Mouse (Mus musculus): ENCODE data around the gene Pprc1. TPM values are rescaled to one million over a fixed set of nuclear protein-coding genes. Genes with fewer than 3 reads are reported as not detected.

The Pprc1 gene
- polyA plus RNA-seq, 1 experiment from 2014 or later, result 55.2 TPM

Other genes starting within 250 kb of the Pprc1 start
- 0.28 and 0.67 TPM in 2 replicates for gene Kcnip2, start 228.8 kb upstream of the Pprc1 start, polyA plus RNA-seq (2014; fragmentation: Nextera tagmentation; extraction: Ambion mirVana)
- 15.0 and 16.3 TPM in 2 replicates for gene Armh3, start 46.4 kb upstream of the Pprc1 start, polyA plus RNA-seq (2014; fragmentation: Nextera tagmentation; extraction: Ambion mirVana)
- 2.7 and 3.1 TPM in 2 replicates for gene Hps6, start 41.4 kb upstream of the Pprc1 start, polyA plus RNA-seq (2014; fragmentation: Nextera tagmentation; extraction: Ambion mirVana)
- gene Ldb1, start 328 bp downstream of the Pprc1 start, polyA plus RNA-seq (2014; fragmentation: Nextera tagmentation; extraction: Ambion mirVana), result 93.1 and 97.6 TPM in 2 replicates
- gene Nolc1, start 31.0 kb downstream of the Pprc1 start, polyA plus RNA-seq (2014; fragmentation: Nextera tagmentation; extraction: Ambion mirVana), result 133 and 149 TPM in 2 replicates
- gene Elovl3, start 87.0 kb downstream of the Pprc1 start, polyA plus RNA-seq (2014; fragmentation: Nextera tagmentation; extraction: Ambion mirVana), result 0.23 and 0.30 TPM in 2 replicates
- 3.4 and 4.4 TPM in 2 replicates for gene Pitx3, start 103.4 kb downstream of the Pprc1 start, polyA plus RNA-seq (2014; fragmentation: Nextera tagmentation; extraction: Ambion mirVana)
- 35.0 and 37.8 TPM in 2 replicates for gene Gbf1, start 107.6 kb downstream of the Pprc1 start, polyA plus RNA-seq (2014; fragmentation: Nextera tagmentation; extraction: Ambion mirVana)

Measured in limb, embryonic 11.5 days (tissue).